Mouse (Mus musculus): Measurements from ENCODE around the gene Brsk1.

GRCm38 (mm10) chr7:4655916-4656315 lies 34.5 kb upstream of the Brsk1 start:
- no peak for TF ChIP-seq CTCF (IDR thresholded peaks at IDR 0.05)
- TF ChIP-seq EP300 (IDR thresholded peaks at IDR 0.05), result no peak

All from lung, postnatal 0 days (tissue).